Mouse (Mus musculus) cortical plate, adult 2 months (tissue): ENCODE results near the gene Npsr1. TPM values are rescaled to one million over a fixed set of nuclear protein-coding genes. Genes with fewer than 3 reads are reported as not detected.

Experiments
- H3K27ac ChIP-seq: fragments of 200-500 bp; 2 replicates; pipeline ENCODE4 v1.5.1; 2012; ENCODE audit warnings: low read length, control low read depth, inconsistent platforms; ENCODE audit not compliant: insufficient read depth
- H3K4me1 ChIP-seq: fragments of 200-500 bp; 2 replicates; pipeline ENCODE4 v1.6.1; 2011; ENCODE audit warnings: low read length; ENCODE audit not compliant: control insufficient read depth, insufficient read depth
- H3K4me3 ChIP-seq: fragments of 200-500 bp; 2 replicates; pipeline ENCODE4 v1.5.1; 2011; ENCODE audit warnings: mild to moderate bottlenecking, low read length, control low read depth; ENCODE audit not compliant: insufficient read depth
- CTCF ChIP-seq: fragments of 200-500 bp; IDR thresholded peaks from 2 replicates; pipeline ENCODE4 v1.5.1; 2011; ENCODE audit warnings: mild to moderate bottlenecking, control low read depth, low read length; ENCODE audit not compliant: insufficient read depth; ENCODE audit errors: extremely low read depth
- POLR2A ChIP-seq: fragments of 200-500 bp; IDR thresholded peaks from 2 replicates; pipeline ENCODE4 v1.6.1; 2011; ENCODE audit warnings: mild to moderate bottlenecking, low read length, control low read depth; ENCODE audit not compliant: insufficient read depth; ENCODE audit errors: extremely low read depth
- polyA plus RNA-seq: library from polyadenylated mRNA; depleted of rRNA; stranded (reverse); fragments of >200 nt; gene quantifications from 2 replicates; pipeline ENCODE4 v1.2.3, GENCODE M21; 2012

Gene Npsr1
- polyA plus RNA-seq, 1 experiment = 1.3 TPM

DNA sequence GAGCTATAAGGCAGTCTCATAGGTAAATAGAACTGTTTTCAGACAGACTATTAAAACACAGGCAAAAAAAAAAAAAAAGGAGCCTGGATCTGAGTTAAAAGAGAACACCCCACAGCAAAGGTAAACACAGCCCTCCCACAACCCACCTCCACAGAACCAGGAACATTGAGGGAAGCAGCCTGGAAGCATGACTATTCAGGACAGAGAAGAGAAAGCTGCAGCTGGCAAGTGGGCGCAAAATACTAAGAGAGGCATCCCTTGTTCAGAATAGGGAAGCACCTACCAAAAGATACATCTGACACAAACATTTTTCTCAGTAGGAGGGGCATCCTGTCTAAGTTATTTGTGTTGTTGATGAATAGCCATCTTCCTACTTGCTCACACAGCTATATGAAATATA is 113.8 kb downstream of the Npsr1 start:
- Histone ChIP-seq H3K4me1 (peaks cover 3% of the 10 kb centered on the region; the same call in 1 of the 2 replicates), H3K27ac (no peak overlapping the region), H3K4me3 (no peak overlapping the region)
- TF ChIP-seq CTCF = no peak
- no peak for TF ChIP-seq POLR2A

DNA sequence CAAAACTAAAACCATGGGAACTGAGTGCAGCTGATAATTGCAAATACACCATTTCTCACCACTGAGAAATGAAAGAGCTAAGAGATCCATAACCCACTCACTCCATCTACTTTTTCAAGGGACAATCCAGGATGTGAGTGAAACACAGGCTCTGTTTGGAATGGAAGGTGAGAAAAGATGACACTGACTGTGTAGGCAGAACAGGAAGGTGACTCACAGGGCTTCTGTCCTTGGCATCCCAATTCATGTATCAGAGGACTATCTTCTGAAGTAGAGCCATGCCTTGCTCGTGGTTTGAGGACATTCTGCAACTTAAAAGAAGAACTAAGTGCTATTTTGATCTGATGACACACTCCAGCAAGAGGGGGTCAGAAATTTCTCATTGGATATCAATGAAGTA is 119.9 kb downstream of the Npsr1 start:
- no peak overlapping the region for H3K4me3 ChIP-seq

DNA sequence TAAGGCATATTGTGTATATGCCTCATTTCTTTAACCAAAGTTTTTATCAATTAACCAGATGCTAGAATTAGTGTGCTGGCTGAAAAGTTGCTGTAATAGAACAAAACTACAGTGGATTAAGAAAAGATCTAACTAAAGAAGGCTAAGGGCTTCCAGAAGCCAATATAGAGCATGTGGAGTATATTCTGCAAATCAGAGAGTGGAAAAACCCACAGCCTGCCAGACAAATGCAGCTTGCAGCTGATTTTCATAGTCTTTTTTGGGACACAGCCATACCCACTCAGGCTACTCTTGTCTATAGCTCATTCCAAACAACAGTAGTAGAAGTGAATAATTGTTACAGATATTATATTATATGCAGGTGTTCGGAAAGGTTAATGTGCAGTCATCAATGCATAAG is 138.7 kb downstream of the Npsr1 start:
- H3K4me3 ChIP-seq = no peak overlapping the region
- TF ChIP-seq CTCF (no peak), POLR2A (no peak)
- H3K27ac ChIP-seq = no peak overlapping the region
- H3K4me1 ChIP-seq = no peaks in the 10 kb centered on the region

More for the DNA sequence above, 119.9 kb downstream of the Npsr1 start:
- H3K27ac ChIP-seq = no peak overlapping the region
- H3K4me1 ChIP-seq = peaks cover 3% of the 10 kb centered on the region; the same call in 1 of the 2 replicates
- TF ChIP-seq POLR2A (no peak), CTCF (no peak)

DNA sequence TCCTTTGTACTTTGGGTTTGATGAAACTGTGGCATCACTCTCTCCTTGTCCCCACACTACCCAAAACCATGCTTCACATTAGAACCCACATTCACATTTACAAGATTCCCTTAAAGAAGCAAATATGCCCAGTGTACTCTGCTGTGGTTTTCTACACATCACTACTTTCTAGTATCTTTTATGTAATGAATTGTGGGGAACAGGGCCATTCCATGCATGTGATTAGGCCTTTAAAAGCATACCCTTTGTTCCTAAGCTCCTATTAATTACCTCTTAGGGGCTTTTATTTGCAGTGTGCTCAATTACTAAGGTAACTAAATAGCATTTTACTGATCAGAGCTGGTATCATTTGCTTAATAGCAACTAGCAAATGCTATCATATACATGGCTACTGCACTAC is 149.8 kb downstream of the Npsr1 start:
- Histone ChIP-seq H3K4me3 (no peak overlapping the region), H3K4me1 (no peaks in the 10 kb centered on the region), H3K27ac (no peak overlapping the region)
- TF ChIP-seq POLR2A (no peak), CTCF (no peak)

DNA sequence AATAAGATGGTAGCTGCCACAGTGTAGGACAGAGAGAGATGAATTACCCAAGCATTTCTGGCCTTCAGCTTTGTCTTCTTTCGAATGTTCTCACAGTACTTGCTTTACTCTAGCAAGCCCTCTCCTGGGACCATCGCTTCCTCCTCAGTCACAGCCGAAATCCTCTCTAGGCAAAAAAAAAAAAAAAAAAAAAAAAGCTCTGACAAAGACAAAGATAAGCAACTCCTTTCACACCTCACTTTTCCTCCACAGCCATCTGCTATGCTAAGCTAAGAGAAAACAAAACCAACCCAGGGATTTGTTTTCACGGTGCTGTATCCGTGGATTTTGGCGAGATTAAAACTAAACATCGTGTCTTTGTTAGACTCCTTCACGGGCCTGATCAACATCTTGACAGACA is 156.4 kb downstream of the Npsr1 start:
- TF ChIP-seq POLR2A (no peak), CTCF (no peak)
- no peak overlapping the region for H3K4me3 ChIP-seq
- H3K4me1 ChIP-seq = no peaks in the 10 kb centered on the region; the same call in 1 of the 2 replicates
- H3K27ac ChIP-seq = no peak overlapping the region

DNA sequence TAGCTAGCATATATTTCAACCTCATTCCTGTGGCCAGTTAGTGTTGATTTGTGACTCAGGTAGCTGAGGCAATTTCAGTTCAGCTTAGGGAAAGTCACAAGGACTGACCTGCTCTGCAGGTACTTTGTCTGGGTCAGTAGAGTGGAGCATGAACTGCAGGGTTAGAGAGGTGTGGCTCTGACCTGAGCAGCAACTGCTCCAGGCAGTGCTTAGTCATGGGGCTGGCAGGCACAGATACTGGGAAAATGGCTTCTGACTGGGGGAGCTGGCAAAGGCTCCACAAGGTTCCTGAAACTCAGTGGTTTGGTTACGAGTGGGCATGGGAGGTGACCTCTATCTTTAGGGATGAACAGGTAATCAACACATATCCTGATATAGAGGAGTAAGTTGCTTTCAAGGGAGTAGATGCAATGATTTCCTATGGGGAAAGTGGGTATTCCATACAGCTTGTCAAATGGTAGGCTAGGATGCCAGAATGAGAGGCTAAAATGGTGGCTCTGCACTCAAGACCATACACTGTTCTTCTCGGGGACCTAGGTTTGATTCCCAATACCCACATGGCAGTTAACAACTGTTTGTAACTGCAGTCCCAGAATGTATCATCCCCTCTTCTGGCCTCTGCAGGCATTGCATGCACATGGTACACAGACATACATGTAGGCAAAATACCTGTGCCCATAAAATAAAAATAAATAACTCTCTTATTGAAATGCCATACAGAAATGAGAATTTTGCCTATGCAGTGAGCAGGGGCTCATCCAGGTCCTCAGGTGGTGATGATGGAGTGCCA is 182.9 kb downstream of the Npsr1 start:
- H3K4me1 ChIP-seq = peaks cover 2% of the 10 kb centered on the region; the same call in 1 of the 2 replicates
- TF ChIP-seq POLR2A (no peak), CTCF (no peak)
- no peak overlapping the region for H3K4me3 ChIP-seq
- H3K27ac ChIP-seq = no peak overlapping the region

DNA sequence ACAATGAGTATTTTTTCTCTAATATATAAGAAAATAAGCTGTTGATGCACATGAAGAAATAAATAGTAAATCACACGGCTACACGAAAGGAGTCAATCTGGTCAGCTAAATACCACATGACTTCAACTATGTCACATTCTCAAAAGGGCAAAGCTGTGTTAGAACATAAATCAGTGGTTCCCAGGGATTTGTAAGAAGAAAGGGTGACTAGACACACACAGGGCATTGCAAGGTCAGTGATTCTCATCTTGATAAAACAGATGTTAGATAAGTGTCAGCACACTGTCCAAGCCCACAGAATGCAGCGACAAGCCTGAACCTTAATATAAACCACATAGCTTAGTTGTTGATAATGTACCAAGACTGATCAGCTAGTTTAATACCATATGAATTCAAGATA is 184.8 kb downstream of the Npsr1 start:
- Histone ChIP-seq H3K4me3 (no peak overlapping the region), H3K4me1 (peaks cover 2% of the 10 kb centered on the region; the same call in 1 of the 2 replicates), H3K27ac (no peak overlapping the region)
- no peak for TF ChIP-seq CTCF
- TF ChIP-seq POLR2A = no peak

DNA sequence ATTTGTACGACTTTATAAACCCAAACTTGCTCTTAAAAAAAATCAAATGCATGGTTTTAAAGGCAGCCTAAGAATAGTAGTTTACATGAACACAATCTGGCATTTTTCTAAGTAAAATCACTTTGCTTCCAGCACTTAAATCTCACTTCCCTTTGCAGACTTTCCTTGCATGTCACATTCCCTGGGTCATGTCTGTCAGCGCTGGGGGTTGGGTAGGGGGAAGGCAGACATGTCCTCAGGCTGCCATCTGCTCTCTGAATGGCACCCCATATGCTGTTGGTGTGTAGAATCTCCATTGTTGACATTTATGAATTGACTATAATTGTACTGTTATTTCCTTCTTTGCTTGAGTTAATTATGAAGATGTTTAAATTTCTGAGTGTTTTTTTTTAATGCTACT is 185.3 kb downstream of the Npsr1 start:
- H3K4me3 ChIP-seq = no peak overlapping the region
- no peak overlapping the region for H3K27ac ChIP-seq

DNA sequence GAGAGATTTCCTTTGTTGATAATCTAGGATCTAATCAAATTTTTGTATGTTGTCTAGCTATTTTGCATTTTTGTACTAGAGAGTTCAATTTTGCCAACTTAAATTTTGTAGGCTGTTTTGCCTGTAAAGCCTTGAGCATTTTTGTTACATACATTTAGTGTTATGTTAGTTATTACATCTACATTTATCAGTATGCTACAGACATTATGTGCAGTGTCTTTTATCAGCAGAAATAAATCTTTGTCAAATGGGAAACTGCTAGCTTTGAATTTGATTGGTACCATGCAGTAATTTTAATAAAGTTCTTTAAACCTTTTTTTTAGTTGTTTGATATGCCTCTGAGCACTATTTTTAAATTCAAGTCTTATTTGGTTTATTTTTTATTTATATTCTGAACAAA is 185.7 kb downstream of the Npsr1 start:
- H3K4me1 ChIP-seq = peaks cover 2% of the 10 kb centered on the region; the same call in 1 of the 2 replicates
- TF ChIP-seq POLR2A (no peak), CTCF (no peak)
- no peak overlapping the region for H3K4me3 ChIP-seq
- no peak overlapping the region for H3K27ac ChIP-seq

More for the DNA sequence above, 185.3 kb downstream of the Npsr1 start:
- TF ChIP-seq POLR2A (no peak), CTCF (no peak)
- H3K4me1 ChIP-seq = peaks cover 2% of the 10 kb centered on the region; the same call in 1 of the 2 replicates

DNA sequence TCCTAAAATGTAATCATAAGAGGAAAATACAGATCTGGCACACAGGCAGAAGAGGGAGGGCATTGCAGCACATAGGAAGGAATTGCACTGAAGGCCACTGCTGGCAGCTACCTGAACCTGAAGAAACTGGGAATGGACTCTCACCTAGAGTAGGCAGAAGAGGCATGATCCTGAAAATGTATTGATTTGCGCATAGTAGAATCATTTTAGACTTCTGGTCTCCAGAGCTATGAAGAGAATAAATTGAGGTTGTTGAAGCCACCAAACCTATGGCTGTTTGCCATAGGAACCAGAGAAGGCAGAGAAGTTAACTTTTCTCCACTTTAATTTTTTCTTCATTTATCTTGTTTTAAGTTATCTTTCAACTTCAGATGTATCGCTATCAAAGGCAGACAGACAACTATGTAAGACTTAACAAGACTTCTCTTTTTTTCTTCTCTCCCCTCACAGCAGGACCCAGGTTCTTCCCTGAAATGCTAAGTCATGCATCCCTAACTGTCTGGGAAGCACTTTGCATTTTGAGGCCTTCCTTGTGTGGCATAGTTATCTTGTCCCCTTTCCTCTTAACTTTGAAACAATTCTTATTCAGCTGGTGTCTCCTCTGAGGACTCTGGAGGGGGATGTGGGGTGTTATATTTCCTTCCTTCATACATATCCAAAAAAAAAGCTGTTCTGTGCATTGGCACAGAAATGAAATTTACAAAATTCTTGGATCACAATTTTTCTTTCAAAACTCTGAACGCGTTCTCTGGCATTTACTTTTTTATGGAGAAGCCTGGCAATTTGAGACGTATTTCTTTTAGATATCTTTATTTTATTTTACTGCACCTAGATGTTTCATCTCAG is 186.7 kb downstream of the Npsr1 start:
- no peak for TF ChIP-seq POLR2A
- TF ChIP-seq CTCF = no peak
- Histone ChIP-seq H3K4me1 (peaks cover 2% of the 10 kb centered on the region; the same call in 1 of the 2 replicates), H3K27ac (peak overlapping the region; percentile 53), H3K4me3 (no peak overlapping the region)

DNA sequence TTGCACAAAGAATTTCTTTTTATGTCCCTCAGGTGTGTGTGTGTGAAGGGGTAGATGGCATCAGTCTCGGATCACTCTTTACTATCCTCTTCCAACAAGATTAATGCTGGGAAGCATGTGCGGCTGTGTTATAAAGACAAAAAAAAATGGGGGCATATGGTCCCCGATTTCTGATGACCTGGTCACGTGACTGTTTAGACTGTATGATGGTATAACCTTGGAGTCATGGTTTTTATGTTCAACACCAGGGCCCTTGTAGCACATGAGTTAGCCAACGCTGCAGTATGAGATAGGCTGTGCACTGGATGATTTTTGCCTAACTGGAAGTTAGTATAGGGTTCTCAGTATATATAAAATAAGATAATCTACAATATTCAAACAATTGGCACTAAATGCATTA is 187.6 kb downstream of the Npsr1 start:
- Histone ChIP-seq H3K27ac (no peak overlapping the region), H3K4me3 (no peak overlapping the region), H3K4me1 (peaks cover 2% of the 10 kb centered on the region; the same call in 1 of the 2 replicates)
- TF ChIP-seq POLR2A (no peak), CTCF (no peak)
